Mouse (Mus musculus) telencephalon, adult 2 months (tissue): ENCODE measurements around the gene Pde4dip.

Experiments
- DNase-seq: peaks from one replicate; pipeline ENCODE4 v3.0.0-alpha.2; 2011; ENCODE audit warnings: low read depth, low spot score

Pde4dip gene

DNA sequence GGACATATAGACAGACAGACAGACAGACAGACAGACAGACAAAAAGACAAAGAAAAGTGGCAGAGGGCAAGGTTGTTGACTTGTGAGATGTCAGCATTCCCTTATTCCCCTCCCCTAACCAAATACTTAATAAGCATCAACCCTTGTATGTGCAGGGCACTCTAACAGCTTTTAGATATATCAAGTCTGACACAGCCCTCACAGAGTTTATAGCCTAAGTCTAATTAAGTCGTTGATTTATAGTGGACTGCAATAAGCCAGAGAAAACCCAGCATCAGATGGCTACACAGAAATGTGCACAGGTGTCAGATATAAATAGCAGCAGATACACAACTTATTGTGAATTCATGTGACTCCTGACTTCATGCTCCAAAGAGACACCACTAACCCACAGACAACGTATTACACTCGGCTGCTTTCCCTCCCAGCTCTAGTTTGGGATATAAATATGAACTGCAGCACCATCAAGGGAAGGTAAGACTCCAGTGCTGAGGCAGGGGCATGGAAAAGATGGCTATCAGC is 87.3 kb downstream of the Pde4dip start:
- DNase-seq = no peak

DNA sequence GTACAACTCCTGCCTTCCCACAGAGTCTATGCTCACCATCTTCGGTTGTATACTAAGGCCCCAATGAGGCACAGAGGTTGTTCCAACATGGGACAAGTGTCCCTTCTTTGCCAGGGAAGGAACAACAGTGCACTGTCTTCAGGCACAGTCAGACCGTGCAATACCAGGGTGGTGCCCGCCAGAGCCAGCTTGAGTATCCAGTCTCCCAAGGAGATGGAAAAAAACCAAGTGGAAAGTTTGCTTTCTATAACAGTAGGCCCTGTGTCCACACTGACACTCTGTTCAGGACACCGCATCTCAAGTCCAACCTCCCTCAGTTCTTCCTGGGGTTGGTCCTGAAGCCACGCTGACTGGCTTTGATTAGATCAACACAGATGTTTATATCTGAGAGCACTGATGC is 87.8 kb downstream of the Pde4dip start:
- DNase-seq = no peak

DNA sequence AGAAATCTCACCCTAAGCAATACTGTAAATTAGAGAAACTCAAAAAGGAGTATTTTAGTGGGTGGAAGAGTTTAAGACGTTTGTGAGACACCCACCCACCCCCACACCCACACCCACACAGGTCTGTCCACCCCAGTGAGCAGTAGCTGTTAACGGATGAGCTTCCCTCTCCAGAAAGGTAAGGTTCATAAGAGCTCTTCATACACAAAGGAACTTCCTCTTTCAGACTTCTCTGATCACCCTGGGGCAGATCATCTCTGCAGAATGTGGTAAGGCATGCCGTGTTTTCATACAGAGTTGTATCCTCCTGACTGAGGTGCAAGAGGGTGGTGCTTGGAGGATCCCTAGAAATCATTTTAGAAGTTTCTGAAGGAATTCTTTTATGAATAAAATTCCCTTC is 88.5 kb downstream of the Pde4dip start:
- no peak for DNase-seq

DNA sequence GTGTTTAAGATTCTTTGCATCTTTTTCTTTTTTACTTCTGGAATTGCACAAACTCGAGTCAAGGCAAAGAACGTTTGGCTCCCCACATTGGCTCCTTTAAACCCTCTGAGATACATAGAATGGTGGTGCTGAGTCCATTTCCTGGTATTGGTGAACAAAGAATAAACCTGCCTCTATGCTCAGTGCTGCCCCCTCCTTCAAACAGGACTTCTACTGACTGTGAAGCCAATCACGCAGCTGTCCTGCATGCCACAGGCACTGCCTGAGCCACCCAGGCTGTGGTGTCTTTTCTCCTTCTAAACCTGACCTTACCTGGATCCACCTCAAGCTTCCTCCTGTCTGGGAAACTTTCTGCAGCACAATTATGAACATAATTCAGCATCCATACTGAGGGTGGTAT is 89.2 kb downstream of the Pde4dip start:
- no peak for DNase-seq

DNA sequence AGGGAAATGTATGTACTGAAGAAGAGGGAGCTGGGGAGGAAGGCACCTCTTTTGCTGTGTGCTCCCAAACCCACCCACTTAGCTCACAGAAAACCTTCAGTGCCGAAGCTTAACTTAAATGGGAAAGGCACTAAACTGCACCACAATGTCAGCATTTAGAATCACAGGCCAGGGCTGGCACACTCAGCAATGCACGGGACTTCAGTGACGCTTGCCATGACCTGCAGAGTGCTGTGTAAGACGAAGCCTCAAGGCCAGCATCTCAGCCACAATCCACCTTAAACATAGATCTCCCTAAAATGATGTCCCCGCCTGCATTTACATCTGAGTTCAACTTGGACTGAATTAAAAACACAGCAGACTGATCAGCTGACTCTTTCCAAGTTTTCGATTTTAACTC is 91.1 kb downstream of the Pde4dip start:
- no peak for DNase-seq

DNA sequence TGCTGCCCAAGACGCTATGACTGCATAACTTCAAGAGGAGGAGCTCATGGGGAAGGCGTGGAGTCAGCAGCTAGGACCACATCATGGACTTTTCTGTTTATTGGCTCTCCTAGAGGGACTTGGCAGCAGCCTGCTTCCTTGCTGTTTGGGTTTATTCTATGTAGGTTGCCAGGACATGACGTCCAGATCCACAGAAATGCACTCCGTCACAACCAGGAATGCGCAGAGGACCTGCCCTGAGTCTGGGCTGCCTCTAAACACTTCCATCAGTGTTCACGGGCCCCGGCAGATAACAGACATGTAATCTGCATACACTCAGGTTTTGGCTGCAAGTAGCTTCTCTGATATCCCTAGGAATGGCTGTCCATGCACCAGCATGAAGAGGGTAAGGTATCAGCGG is 94.5 kb downstream of the Pde4dip start:
- no peak for DNase-seq

DNA sequence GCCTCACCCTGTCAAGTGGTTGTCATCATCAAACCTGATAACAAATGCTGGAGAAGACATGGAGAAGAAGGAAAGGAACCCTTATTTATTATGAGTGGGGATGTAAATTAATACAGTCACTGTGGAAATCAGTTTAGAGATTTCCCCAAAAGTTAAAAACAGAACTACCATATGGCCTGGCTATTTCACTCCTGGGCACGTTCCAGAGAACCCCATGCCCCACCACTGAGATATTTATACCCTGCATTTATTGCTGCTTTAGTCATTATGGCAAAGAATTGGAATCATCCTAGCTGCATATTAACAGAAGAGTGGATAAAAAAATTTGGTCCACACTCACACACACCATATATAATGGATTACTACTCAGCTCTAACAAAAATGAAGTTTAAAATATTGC is 98.4 kb downstream of the Pde4dip start:
- DNase-seq = no peak

DNA sequence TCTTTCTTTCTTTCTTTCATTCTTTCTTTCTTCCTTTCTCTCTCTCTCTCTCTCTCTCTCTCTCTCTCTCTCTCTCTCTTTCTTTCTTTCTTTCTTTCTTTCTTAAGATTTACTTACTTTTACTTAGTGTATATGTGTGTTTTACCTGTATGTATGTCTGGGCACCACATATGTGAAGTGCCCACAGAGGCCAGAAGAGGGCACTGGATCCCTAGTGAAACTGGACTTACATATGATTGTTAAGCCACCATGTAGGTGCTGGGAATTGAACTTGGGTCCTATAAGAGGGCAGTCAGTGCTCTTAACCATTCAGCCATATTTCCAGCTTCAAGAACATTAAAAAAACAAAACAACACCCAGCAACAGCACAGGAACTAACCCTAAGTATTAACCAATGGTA is 99.2 kb downstream of the Pde4dip start:
- no peak for DNase-seq

DNA sequence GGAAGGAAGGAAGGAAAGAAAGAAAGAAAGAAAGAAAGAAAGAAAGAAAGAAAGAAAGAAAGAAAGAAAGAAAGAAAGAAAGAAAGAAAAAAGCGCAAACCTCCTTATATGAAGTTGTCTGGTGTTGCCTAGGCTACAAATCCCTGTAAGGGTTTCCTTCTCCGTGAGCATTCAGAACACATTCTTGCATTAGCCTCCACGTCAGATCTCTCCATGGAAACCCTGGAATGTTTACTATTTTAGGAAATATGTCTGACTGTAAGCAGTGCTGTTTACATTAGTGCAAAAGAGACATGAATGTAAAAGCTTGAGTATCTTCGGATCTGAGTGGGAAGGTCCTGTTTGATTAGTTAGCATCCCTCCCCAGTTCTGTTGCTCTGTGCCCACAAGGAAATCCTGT is 112.3 kb downstream of the Pde4dip start:
- peak; percentile 64 for DNase-seq

DNA sequence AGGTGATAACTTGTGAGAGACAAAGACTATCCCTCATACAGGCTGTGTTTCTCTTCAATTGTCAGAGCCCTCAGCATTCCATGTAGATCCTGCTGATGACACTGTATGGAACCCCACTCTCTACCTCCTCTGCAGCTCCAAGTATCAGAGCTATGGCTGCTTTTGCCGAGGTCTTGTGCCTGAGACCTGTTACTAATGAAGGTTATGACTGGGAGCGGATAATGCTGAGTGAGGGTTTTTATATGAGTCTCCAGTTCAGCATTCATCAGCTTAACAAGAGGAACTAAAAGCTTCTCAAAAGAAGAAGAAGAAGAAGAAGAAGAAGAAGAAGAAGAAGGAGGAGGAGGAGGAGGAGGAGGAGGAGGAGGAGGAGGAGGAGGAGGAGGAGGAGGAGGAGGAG is 112.8 kb downstream of the Pde4dip start:
- DNase-seq = no peak

DNA sequence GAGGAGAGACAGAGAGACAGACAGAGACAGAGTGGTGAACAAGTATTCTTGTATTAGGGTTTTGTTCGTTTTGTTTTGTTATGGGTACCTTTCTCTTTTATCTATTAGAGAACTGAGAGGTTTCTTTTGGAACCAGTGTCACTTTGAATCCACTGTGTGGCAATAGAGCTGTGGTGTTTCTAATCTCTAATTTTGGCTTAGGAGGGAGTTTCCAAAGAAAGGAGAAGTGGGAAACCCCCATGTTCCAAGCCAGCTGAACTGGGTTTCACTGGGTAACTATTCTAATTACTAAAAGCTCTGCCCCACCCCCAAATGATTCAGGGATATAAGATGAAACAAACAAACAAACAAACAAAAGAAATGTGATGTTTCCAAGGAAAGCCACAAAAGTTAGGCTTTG is 113.6 kb downstream of the Pde4dip start:
- DNase-seq = no peak

DNA sequence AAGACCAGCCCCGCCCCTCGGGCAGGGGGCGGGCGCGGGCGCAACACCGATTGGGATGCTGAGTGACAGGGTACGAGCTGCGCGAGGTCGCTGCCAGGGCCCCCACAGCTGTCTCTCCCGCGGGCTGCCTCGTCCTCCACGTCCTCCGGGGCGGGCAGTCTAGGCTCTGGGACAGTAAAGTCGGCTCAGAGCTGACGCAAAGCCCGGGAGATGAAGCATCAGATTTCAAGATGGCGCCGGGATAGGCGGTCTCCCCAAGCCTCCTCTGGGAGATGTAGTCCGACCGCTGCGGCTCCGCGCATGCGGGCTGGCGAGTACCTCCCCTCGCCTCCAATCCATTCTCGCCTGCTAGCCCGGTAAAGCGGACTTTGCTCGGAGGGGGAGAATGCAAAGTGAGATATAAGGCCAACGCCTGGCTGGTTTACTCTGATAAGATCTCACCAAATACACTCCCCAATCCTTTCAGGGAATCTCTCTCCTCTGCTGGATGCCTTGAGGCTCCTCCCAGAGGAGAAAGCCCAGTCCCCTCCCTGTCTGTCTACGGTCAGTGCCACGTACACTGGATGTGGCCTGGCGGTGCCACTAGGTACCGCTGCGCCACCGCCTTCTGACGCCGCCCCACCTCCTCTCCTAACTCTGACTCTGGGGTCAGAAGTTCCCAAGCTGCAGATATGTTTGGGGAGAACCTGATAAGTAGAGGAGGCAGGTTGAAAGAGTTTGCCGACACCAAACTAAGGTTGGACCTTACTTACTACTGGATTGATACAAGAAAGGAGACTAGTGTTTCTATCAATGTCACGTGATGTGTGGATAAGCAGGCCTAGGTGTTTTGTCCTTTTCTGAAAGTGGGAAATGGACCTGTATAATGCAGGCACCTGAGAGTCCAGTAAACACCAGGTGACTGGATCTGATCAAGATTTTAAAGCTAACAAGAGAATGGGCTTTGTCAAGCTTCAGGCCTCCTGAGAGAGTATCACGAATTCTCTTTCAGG is 120.4 kb downstream of the Pde4dip start:
- peak; percentile 94 for DNase-seq

DNA sequence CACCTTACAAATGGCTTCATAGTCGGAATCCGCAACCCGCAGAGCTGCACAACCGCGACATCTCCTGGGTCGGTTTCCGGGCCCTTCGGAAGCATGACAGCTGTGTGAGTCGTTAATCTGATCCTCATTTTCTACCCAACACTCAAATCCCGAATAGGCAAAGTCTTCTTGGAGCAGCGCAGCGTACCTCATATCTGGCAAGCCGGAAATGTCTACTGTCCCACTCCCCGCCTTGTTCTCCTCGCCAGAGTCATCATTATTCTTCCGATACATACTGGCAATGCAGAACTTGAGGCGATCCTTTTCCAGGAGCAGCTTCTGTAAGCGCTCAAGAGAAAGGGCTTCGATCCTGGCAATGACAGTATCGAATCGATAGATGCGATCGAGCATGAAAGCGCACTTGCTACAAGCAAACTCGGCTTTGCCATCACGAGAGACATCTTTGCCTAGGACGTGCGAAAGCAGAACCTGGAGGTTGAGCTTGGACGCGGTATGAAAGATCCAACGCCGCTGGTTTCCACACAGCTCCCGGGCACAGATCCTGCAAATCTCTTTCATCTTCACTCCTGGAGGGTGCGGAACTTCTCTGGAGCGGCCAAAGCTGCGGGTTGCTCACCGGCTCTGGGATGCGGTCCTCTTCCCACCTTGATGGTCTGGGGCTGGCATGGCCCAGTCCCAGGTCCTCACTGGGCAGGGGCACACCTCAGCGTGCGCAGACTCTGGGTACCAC is 121.3 kb downstream of the Pde4dip start:
- no peak for DNase-seq

DNA sequence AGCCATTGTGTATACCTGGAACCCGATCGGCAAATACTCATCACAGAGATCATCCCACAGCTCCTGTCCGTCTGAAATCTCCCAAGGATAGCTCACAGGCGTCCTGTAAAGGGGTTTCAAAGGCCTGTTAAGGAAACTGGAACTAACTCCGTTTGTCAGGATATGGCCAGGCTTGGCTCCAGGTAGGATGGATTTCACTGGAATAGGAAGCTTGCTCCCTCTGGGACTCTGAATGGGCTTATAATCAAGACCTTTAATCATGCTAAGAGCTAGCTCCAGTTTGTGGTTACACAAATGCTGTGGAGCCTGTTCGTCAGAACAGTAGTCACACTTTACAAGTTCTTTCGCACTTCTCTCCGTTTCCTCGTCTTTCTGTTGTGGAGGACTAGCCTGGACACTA is 122.0 kb downstream of the Pde4dip start:
- DNase-seq = no peak

DNA sequence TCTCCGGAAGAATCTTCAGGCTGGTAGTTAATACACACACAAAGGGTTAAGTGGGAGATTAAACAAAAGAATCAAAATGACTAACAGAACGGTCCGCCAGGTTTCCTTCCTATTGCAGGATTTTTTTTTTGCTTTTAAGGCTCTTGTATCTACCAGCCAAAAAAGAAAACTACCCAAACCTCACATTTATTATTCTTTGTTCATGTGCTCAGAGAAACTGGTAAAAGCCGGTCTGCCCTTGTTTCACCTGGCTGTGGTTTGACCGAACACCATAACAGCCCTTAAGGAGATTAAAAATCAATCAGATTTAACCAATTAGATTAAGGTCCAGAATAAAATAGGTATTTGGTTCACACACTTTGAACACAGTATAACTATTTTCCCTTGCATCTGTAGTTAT is 124.4 kb downstream of the Pde4dip start:
- DNase-seq = no peak

DNA sequence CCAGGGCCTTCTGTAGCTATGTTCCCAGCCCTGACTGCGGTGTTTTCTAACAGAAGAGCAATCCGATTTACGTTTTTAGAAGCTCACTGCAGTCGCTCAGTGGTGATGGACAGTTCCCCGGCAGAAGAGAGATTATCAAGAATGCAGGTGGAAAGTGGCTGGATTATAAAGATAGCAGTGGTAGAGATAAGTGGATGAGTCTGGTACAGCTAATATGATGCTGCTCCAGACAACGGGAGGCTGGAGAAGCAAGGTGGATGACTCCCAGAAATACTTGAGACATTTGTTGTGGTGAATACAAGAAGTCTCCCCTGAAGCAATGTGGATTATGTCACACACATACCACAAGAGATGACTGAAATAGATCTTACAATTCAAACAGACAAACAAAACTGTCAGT is 126.6 kb downstream of the Pde4dip start:
- no peak for DNase-seq

DNA sequence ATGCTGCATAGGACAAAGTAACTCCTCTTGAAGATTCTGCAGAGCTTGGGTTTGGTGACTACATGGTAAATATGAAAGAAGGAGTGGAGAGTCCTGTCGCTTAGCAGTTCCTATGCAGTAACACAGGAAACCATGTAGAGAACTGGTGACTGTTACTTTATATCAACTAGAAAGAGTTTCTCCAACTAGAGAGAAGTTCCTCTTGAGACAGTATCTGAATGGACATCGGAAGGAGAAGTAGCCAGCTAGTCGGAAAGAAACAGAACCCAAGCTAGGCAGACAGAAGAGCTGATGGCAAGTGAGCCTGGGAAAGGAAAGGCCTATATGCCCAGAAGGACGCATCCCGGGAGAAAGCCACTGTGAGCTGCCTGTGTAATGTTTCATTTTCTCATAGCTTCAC is 127.3 kb downstream of the Pde4dip start:
- no peak for DNase-seq

DNA sequence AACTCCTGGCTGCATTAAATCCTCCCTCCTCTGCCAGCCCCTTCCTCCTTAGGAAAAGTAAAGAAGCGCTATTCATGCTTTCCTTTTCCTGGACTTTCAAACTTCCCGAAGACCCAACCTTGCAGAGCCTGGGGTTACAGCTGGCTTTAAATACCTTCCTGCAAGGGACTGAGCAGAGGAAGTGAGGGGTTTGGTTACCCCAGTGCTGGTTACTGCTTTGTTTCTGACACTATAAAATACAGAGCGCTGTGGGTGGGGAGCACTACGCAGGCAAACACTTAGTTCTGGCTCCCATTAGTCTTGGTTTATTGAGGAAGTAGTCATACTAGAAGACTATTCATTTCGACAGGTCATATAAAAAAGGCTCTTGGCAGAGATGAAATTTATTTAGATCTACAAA is 128.7 kb downstream of the Pde4dip start:
- DNase-seq = no peak

DNA sequence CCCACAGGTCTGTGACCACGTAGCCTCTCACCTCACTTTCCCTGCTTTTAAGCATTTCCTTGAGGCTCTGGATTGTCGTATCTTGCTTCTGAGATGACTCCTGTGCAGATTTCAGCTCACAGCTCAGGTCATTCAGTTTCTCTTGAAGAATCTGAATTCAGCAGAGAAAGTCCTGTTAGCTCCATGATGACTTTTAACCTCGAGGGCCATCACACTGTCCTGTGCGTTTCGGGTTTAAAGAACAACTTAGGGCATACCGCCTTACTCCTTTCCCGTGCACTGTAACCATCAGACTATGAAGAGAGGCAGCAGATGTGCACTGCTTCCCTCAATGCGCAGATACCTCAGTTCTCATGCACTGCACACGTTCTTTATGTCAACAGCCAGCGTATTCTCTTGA is 131.0 kb downstream of the Pde4dip start:
- no peak for DNase-seq

DNA sequence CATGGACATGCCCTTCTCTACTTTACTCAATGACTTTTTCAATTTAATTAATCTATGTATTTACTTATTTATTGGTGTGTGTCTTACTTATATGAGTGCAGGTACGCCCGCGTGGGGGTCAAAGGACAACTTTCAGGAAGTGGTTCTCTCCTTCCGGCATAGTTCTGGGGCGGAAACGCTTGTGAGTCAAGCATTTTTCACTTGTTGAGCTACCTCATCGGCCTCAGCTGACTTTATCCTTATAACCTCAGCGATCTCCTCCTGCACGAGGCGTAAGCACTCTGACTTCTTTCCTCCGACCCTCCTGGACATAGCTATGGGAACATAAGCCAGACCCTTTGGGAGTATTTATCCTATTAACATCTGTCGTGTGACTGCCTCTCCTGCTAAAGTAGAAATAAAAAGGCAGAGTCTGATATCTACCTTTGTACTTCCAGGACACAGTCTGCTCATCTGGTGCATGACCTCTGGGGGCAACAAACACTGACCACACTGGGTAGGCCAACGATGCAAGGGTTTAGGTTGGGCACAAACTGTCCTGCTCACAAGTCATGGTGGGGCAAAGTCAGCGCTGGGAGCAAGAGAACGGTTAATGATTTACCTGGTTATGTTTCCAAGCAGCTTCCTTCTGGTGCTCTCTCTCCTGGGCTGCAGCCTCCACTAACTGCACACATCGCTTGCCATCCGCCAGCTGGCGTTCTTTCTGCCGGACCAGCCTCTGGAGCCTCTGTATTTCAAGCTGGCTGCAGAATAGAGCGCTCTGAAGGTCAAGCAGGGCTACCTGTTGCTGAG is 132.0 kb downstream of the Pde4dip start:
- DNase-seq = no peak

DNA sequence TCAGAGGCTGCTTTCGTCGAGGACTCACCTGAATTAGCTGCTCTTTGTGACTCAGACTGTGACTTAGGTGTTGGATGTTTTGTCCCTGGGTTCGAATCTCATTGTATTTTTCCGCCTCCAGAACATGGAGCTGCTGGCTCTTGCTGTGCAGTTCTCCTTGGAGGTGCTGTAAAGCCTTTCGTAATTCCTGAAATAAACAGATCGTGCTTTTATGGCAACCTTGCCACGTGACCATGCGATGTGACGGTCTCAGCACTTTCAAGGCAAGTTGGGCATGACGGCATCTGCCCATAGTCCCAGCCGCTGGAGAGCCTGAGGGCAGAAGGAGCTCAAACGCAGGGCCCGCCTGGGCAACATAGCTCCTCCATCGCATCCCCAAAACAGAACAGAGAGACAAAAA is 133.1 kb downstream of the Pde4dip start:
- no peak for DNase-seq

DNA sequence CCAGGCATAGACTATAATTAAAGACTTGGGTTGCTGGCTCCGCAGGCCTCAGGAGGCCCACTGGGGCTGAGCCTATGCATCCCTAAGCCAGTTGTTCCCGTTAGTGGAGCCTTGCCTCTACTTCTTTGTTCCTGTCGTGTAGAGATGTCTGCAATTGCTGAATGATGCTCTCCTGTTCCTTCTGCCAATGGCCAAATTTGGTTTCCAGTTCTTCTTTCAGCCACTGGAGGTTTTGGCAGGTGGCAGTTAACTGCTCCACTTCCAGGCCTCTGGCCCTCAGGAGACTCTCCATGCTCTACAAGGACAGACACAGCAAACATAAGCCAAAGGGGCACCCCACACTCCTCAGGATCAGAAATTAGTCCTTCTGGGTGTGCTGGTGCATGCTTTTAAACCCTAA is 135.6 kb downstream of the Pde4dip start:
- DNase-seq = no peak
